Mouse (Mus musculus) gastrocnemius, postnatal 25 days (tissue): ENCODE measurements around the gene Stk11ip. TPM values are rescaled to one million over a fixed set of nuclear protein-coding genes. Genes with fewer than 3 reads are reported as not detected.

Source experiments
- DNase-seq: peaks from one replicate; pipeline ENCODE4 v3.0.0; 2022
- total RNA-seq, 2 experiments: library from RNA; stranded (reverse); gene quantifications; 1 replicate in 1 of 2; 2 replicates in 1 of 2; pipeline ENCODE4 v1.2.3; 2021

Stk11ip gene
- total RNA-seq, 2 experiments from 2014 or later, result 5.3 to 5.6 TPM

GRCm38 (mm10) chr1:75572776-75573175 lies 51.4 kb downstream of the Stk11ip start:
- no peak for DNase-seq

GRCm38 (mm10) chr1:75573715-75574114 lies 52.4 kb downstream of the Stk11ip start:
- DNase-seq, result no peak

GRCm38 (mm10) chr1:75574476-75575310 lies 53.4 kb downstream of the Stk11ip start:
- no peak for DNase-seq

- DNase-seq, result no peak
These were observed 60.8 kb downstream of the Stk11ip start for GRCm38 (mm10) chr1:75581936-75582624.

DNA sequence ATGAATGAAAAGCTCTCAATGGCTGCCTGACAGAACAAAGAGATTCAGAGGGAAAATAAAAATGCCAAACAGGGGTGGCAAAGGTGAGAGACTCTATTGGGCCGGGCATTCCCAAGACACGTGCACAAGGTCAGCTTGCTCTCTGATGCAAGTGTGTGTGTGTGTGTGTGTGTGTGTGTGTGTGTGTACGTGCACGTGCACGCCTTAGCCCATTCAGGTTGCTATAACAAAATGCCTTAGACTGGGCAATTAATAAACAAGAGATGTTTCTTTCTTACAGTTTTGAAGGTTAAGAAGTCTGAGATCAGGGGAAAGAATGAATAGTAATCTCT lies 61.3 kb downstream of the Stk11ip start:
- no peak for DNase-seq

DNA sequence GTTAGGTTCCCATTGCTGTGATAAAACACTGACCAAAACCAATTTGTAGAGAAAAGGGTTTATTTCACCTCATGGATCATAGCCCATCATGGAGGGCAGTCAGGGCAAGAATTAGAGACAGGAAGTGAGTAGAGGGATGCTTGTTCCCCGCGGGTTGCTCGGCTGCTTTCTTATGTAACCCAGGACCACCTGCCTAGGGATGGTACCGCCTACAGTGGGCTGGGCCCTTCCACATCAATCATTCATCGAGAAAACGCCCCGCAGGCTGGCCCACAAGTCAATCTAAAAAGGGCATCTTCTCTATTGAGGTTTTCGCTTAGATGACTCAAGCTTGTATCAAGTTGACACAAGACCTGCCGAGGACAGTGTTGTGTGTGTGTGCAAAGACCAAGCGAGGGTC lies 61.7 kb downstream of the Stk11ip start:
- DNase-seq, result no peak

DNA sequence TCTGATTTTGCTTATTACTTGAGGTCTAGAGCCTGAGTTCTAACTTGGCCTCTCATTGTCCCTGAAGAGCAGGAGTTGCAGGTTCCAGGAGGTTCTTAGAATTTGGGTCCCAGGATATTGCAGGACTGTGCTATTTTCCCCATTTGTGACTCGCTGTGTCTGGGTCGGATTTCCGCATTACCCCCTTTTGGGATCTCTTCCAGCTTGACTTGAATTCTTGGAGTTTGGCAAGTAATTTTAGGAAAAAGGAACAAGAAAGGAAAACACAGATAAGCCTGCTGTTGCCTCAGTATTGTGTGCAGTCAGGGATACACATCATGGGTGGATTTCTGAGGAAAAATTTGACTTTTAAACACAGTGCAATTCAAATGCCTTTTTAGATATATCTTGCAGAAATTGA lies 65.5 kb downstream of the Stk11ip start:
- no peak for DNase-seq

Other genes starting within 250 kb of the Stk11ip start
- gene Resp18, start 243.1 kb upstream of the Stk11ip start, total RNA-seq, result not detected
- gene Dnpep, start 203.5 kb upstream of the Stk11ip start, total RNA-seq, result 10 to 100 TPM; 46.1 to 51.4 TPM
- gene Des, start 161.2 kb upstream of the Stk11ip start, total RNA-seq, result 1,000 to 10,000 TPM; 1,914 to 2,104 TPM
- 100 to 1,000 TPM; 200 to 244 TPM for gene Speg, start 146.2 kb upstream of the Stk11ip start, total RNA-seq
- 10 to 100 TPM; 32.0 to 37.2 TPM for gene Gmppa, start 85.6 kb upstream of the Stk11ip start, total RNA-seq
- gene Asic4, start 71.1 kb upstream of the Stk11ip start, total RNA-seq, result not detected
- 1 to 10 TPM; 5.5 to 7.9 TPM for gene Chpf, start 42.2 kb upstream of the Stk11ip start, total RNA-seq
- gene Tmem198, start 42.0 kb upstream of the Stk11ip start, total RNA-seq, result under 1 TPM; 0.36 to 0.43 TPM
- gene Obsl1, start 15.1 kb upstream of the Stk11ip start, total RNA-seq, result 10 to 100 TPM; 37.7 to 52.8 TPM
- 1 to 10 TPM; 3.8 to 4.1 TPM for gene Inha, start 14.5 kb upstream of the Stk11ip start, total RNA-seq
- 1 to 10 TPM; 4.3 to 5.0 TPM for gene Slc4a3, start 24.7 kb downstream of the Stk11ip start, total RNA-seq